Comparison of ENCODE assay signal across 17 mouse cellular contexts in the genomic region with DNA sequence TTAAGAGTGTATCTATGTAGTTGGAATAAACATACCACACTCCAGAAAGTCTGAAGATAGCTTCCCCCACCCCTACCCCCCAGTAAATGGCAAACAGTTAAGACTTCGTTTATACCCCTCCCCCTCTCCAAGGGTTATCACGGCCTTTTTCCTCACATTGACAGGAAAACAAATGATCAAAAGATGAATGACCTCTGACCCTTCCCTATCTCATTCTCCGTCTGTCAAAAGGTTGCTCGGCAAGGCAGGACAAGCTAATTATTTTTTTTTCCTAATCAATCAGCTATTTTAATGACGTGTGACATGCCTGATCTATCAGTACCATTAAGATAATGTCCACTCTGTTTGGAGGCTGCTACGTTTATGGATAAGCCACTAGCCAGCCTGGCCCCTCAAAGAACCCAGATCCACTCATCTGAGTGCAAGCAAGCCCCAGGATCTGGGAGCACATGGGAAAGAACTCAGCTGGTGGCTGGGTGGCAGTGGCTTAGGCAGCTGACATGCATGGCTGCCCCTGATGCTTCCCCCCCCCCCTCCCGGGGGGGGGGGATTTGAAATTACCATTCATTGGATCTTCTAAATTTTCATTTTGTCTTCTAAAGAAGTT.
DNase-seq lines count a peak whose midpoint lies in the region; ATAC-seq lines count a peak whose summit lies in the region.
"Had no signal": no experiment of that assay in that cellular context is flagged by ENCODE, and none has a peak within 500 bp of the region (broad histone marks: within the 10 kb centered on the region; RNA-seq: fewer than 3 reads in every experiment).

No protein-coding gene starts in this region.

- 9% methylated on average over 7 of the region's 7 CpGs for WGBS in forebrain, embryonic 10.5 days
- 26% methylated on average over 7 of the region's 7 CpGs for WGBS in forebrain, embryonic 15.5 days
- WGBS in liver, embryonic 11.5 days, result 26% methylated on average over 7 of the region's 7 CpGs
- WGBS in liver, embryonic 12.5 days (ENCODE audit: insufficient replicate concordance), result 24% methylated on average over 7 of the region's 7 CpGs

- H3K36me3 ChIP-seq in forebrain, embryonic 10.5 days (replicated peaks), result no peaks in the 10 kb centered on the region
- H3K36me3 ChIP-seq in forebrain, embryonic 15.5 days, result no peaks in the 10 kb centered on the region
- H3K36me3 ChIP-seq in liver, embryonic 11.5 days (ENCODE audit: control insufficient read depth, insufficient read depth, low read length), result no peaks in the 10 kb centered on the region
- no peaks in the 10 kb centered on the region for H3K36me3 ChIP-seq in liver, embryonic 12.5 days
- H3K36me3 ChIP-seq: embryonic facial prominence, embryonic 13.5 days; hindbrain, embryonic 12.5 days had no signal

- ATAC-seq in forebrain, embryonic 15.5 days (replicated peaks), result no peak
- no peak for ATAC-seq in liver, embryonic 11.5 days (replicated peaks; ENCODE audit: low FRiP score)
- no peak for ATAC-seq in liver, embryonic 12.5 days
- ATAC-seq in megakaryocyte progenitor cell, adult 5-6 weeks (replicated peaks; ENCODE audit: poor library complexity), result no peak

- peaks cover 14% of the 10 kb centered on the region; the same call in 1 of the 2 replicates for H3K27me3 ChIP-seq in forebrain, embryonic 10.5 days (ENCODE audit: poor library complexity, severe bottlenecking)
- no peaks in the 10 kb centered on the region for H3K27me3 ChIP-seq in forebrain, embryonic 15.5 days
- H3K27me3 ChIP-seq in liver, embryonic 11.5 days (replicated peaks; ENCODE audit: control insufficient read depth, insufficient read depth, low read length), result no peaks in the 10 kb centered on the region
- no peaks in the 10 kb centered on the region for H3K27me3 ChIP-seq in liver, embryonic 12.5 days (replicated peaks)
- H3K27me3 ChIP-seq: embryonic facial prominence, embryonic 13.5 days; hindbrain, embryonic 12.5 days had no signal

- H3K4me1 ChIP-seq in forebrain, embryonic 10.5 days, result peaks cover 40% of the 10 kb centered on the region
- H3K4me1 ChIP-seq in forebrain, embryonic 15.5 days, result peaks cover 4% of the 10 kb centered on the region; the same call in 1 of the 2 replicates
- peaks cover 23% of the 10 kb centered on the region for H3K4me1 ChIP-seq in liver, embryonic 11.5 days (replicated peaks; ENCODE audit: control insufficient read depth, insufficient read depth, low read length)
- peaks cover 29% of the 10 kb centered on the region for H3K4me1 ChIP-seq in liver, embryonic 12.5 days

- H3K27ac ChIP-seq in forebrain, embryonic 10.5 days, result peak overlapping the region; percentile 83
- H3K27ac ChIP-seq in forebrain, embryonic 15.5 days (replicated peaks), result no peak overlapping the region
- peak overlapping the region; percentile 58; the same call in 1 of the 2 replicates for H3K27ac ChIP-seq in liver, embryonic 11.5 days (ENCODE audit: low read depth, low read length)
- H3K27ac ChIP-seq in liver, embryonic 12.5 days, result no peak overlapping the region
- H3K27ac ChIP-seq: hindbrain, embryonic 12.5 days; layer of hippocampus, adult 2 months had no signal

- DNase-seq in forebrain, embryonic 10.5 days (ENCODE audit: extremely low spot score, low spot score), result no peak
- DNase-seq in liver, embryonic 11.5 days (ENCODE audit: low spot score), result no peak
- peak; percentile 64 for DNase-seq in embryo, embryonic 9.5 days (ENCODE audit: extremely low spot score)
- peak; percentile 45 for DNase-seq in retina, embryonic 14.5 days (ENCODE audit: low spot score)
- no peak for DNase-seq in testis, postnatal 10 days (ENCODE audit: low spot score)
- DNase-seq: adrenal gland, postnatal 36 days; cerebellum, adult 9-11 months; gastrocnemius, postnatal 36 days; kidney, adult 11 months; right cerebral cortex, postnatal 4 days; thymus, postnatal 14 days had no signal

- H3K9me3 ChIP-seq in forebrain, embryonic 10.5 days, result peaks cover 4% of the 10 kb centered on the region; the same call in 1 of the 2 replicates
- no peaks in the 10 kb centered on the region for H3K9me3 ChIP-seq in forebrain, embryonic 15.5 days
- no peaks in the 10 kb centered on the region for H3K9me3 ChIP-seq in liver, embryonic 11.5 days (ENCODE audit: control insufficient read depth, low read length)
- H3K9me3 ChIP-seq in liver, embryonic 12.5 days (replicated peaks), result 0 out of 2 replicates have a peak, but pooled peaks cover 2% of the 10 kb centered on the region
- H3K9me3 ChIP-seq: embryonic facial prominence, embryonic 13.5 days; hindbrain, embryonic 12.5 days had no signal

- no peak overlapping the region for H3K9ac ChIP-seq in forebrain, embryonic 15.5 days (replicated peaks)
- H3K9ac ChIP-seq in liver, embryonic 11.5 days (ENCODE audit: low read depth, low read length), result no peak overlapping the region
- no peak overlapping the region for H3K9ac ChIP-seq in liver, embryonic 12.5 days

- no peak overlapping the region for H3K4me3 ChIP-seq in forebrain, embryonic 10.5 days
- H3K4me3 ChIP-seq in forebrain, embryonic 15.5 days, result no peak overlapping the region
- no peak overlapping the region for H3K4me3 ChIP-seq in liver, embryonic 11.5 days (ENCODE audit: low read depth, low read length)
- no peak overlapping the region for H3K4me3 ChIP-seq in liver, embryonic 12.5 days
- H3K4me3 ChIP-seq: embryonic facial prominence, embryonic 13.5 days; hindbrain, embryonic 12.5 days; layer of hippocampus, adult 2 months had no signal

- no peak overlapping the region for H3K4me2 ChIP-seq in forebrain, embryonic 15.5 days (replicated peaks)
- no peak overlapping the region for H3K4me2 ChIP-seq in liver, embryonic 11.5 days
- no peak overlapping the region for H3K4me2 ChIP-seq in liver, embryonic 12.5 days

Comparison
In these comparisons a context has a peak if more than half of its experiments do, and no peak if none do; other contexts are left out.
1. H3K27ac ChIP-seq: peak in forebrain, embryonic 10.5 days (single experiment) and liver, embryonic 11.5 days (single experiment); none in forebrain, embryonic 15.5 days (single experiment) and liver, embryonic 12.5 days (single experiment).
2. DNase-seq: peak in embryo, embryonic 9.5 days (single experiment) and retina, embryonic 14.5 days (single experiment); none in forebrain, embryonic 10.5 days (single experiment), liver, embryonic 11.5 days (single experiment) and testis, postnatal 10 days (single experiment).